25 mouse cellular contexts compared by ENCODE assay signal in genomic region chr2:27883276-27883675, GRCm38 (mm10).
"Had no signal": no experiment of that assay in that cellular context is flagged by ENCODE, and none has a peak within 500 bp of the region (broad histone marks: within the 10 kb centered on the region; RNA-seq: fewer than 3 reads in every experiment).

No protein-coding gene starts in this region.

- H3K9ac ChIP-seq: forebrain, embryonic 15.5 days; forebrain, postnatal 0 days; heart, embryonic 13.5 days; heart, embryonic 15.5 days; hindbrain, embryonic 13.5 days; hindbrain, embryonic 15.5 days; kidney, embryonic 15.5 days; liver, embryonic 13.5 days; liver, embryonic 15.5 days; liver, postnatal 0 days had no signal

- H3K36me3 ChIP-seq: forebrain, embryonic 15.5 days; heart, embryonic 13.5 days; heart, embryonic 15.5 days; hindbrain, embryonic 13.5 days; hindbrain, embryonic 15.5 days; kidney, embryonic 15.5 days; liver, embryonic 13.5 days; liver, embryonic 15.5 days had no signal

- H3K4me3 ChIP-seq: forebrain, embryonic 15.5 days; heart, embryonic 13.5 days; heart, embryonic 15.5 days; hindbrain, embryonic 13.5 days; hindbrain, embryonic 15.5 days; kidney, embryonic 15.5 days; layer of hippocampus, adult 2 months; left cerebral cortex, adult 2 months; liver, embryonic 13.5 days; liver, embryonic 15.5 days had no signal

- H3K4me1 ChIP-seq: liver, embryonic 13.5 days had no signal

- H3K9me3 ChIP-seq: forebrain, embryonic 15.5 days; heart, embryonic 13.5 days; heart, embryonic 15.5 days; hindbrain, embryonic 13.5 days; hindbrain, embryonic 15.5 days; kidney, embryonic 15.5 days; liver, embryonic 13.5 days; liver, embryonic 15.5 days had no signal

- ATAC-seq: forebrain, embryonic 15.5 days; forebrain, postnatal 0 days; hindbrain, postnatal 0 days; intestine, embryonic 16.5 days; liver, postnatal 0 days had no signal

- DNase-seq: forebrain, postnatal 0 days; gastrocnemius, postnatal 10 days; heart, postnatal 14 days; heart, postnatal 36 days; kidney, adult 11 months; kidney, adult 2 months; kidney, adult 9 months; kidney, postnatal 14 days; kidney, postnatal 4 days; liver; liver, embryonic 13.5 days; liver, postnatal 0 days had no signal

- H3K27ac ChIP-seq: forebrain, embryonic 15.5 days; heart, embryonic 13.5 days; heart, embryonic 15.5 days; hindbrain, embryonic 13.5 days; hindbrain, embryonic 15.5 days; hindbrain, postnatal 0 days; kidney, embryonic 15.5 days; kidney, postnatal 0 days; layer of hippocampus, adult 2 months; left cerebral cortex, adult 2 months; liver, embryonic 13.5 days; liver, embryonic 15.5 days had no signal

- H3K4me2 ChIP-seq: forebrain, embryonic 15.5 days; heart, embryonic 13.5 days; heart, embryonic 15.5 days; hindbrain, embryonic 13.5 days; hindbrain, embryonic 15.5 days; kidney, embryonic 15.5 days; liver, embryonic 11.5 days; liver, embryonic 13.5 days; liver, embryonic 15.5 days had no signal
